ENCODE assay signal across 17 mouse cellular contexts in the genomic region with DNA sequence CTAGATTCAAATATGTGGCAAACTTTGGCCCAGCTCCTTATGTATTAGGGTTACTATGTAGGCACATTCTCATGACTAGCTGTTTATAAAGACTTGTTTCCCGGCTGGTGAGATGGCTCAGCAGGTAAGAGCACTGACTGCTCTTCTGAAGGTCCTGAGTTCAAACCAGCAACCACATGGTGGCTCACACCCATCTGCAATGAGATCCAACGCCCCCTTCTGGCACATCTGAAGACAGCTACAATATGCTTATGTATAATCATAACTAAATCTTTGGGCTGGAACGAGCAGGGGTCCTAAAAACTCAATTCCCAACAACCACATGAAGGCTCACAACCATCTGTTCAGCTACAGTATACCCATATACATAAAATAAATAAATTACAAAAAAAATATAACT. TPM values are rescaled to one million over a fixed set of nuclear protein-coding genes. Genes with fewer than 3 reads are reported as not detected.
DNase-seq lines count a peak whose midpoint lies in the region; ATAC-seq and TF ChIP-seq lines count a peak whose summit lies in the region.
"Had no signal": no experiment of that assay in that cellular context is flagged by ENCODE, and none has a peak within 500 bp of the region (broad histone marks: within the 10 kb centered on the region; RNA-seq: fewer than 3 reads in every experiment).

No protein-coding gene starts in this region.

- no peaks in the 10 kb centered on the region for H3K27me3 ChIP-seq in kidney, postnatal 0 days (ENCODE audit: insufficient read depth, low read length)
- no peaks in the 10 kb centered on the region for H3K27me3 ChIP-seq in kidney, embryonic 15.5 days
- H3K27me3 ChIP-seq: embryonic facial prominence, embryonic 13.5 days; forebrain, embryonic 12.5 days; heart, embryonic 15.5 days; megakaryocyte, embryonic 14.5 days had no signal

- ATAC-seq in kidney, postnatal 0 days (replicated peaks; ENCODE audit: low FRiP score, low read depth): no peak
- no peak for ATAC-seq in kidney, embryonic 15.5 days (replicated peaks; ENCODE audit: low FRiP score)

- H3K9me3 ChIP-seq in kidney, postnatal 0 days (replicated peaks; ENCODE audit: low read length): no peaks in the 10 kb centered on the region
- no peaks in the 10 kb centered on the region for H3K9me3 ChIP-seq in kidney, embryonic 15.5 days (replicated peaks)
- H3K9me3 ChIP-seq: embryonic facial prominence, embryonic 13.5 days; forebrain, embryonic 12.5 days; heart, embryonic 15.5 days; megakaryocyte, embryonic 14.5 days had no signal

- H3K4me3 ChIP-seq in kidney, postnatal 0 days (replicated peaks; ENCODE audit: low read depth, low read length): no peak overlapping the region
- no peak overlapping the region for H3K4me3 ChIP-seq in kidney, embryonic 15.5 days (replicated peaks)
- H3K4me3 ChIP-seq: embryonic facial prominence, embryonic 13.5 days; forebrain, embryonic 12.5 days; heart, embryonic 15.5 days; megakaryocyte, embryonic 14.5 days had no signal

- H3K9ac ChIP-seq in kidney, postnatal 0 days (ENCODE audit: low read depth, low read length): no peak overlapping the region
- no peak overlapping the region for H3K9ac ChIP-seq in kidney, embryonic 15.5 days
- H3K9ac ChIP-seq: embryonic facial prominence, embryonic 13.5 days; forebrain, embryonic 12.5 days; heart, embryonic 15.5 days; hindbrain, embryonic 14.5 days had no signal

- no peak overlapping the region for H3K4me2 ChIP-seq in kidney, postnatal 0 days (ENCODE audit: low read length)
- no peak overlapping the region for H3K4me2 ChIP-seq in kidney, embryonic 15.5 days
- H3K4me2 ChIP-seq: embryonic facial prominence, embryonic 13.5 days; forebrain, embryonic 12.5 days; heart, embryonic 15.5 days; hindbrain, embryonic 14.5 days had no signal

- H3K4me1 ChIP-seq in kidney, postnatal 0 days (replicated peaks; ENCODE audit: insufficient read depth, low read length): no peaks in the 10 kb centered on the region
- no peaks in the 10 kb centered on the region for H3K4me1 ChIP-seq in kidney, embryonic 15.5 days
- H3K4me1 ChIP-seq: embryonic facial prominence, embryonic 13.5 days; forebrain, embryonic 12.5 days; heart, embryonic 15.5 days had no signal

- H3K36me3 ChIP-seq in kidney, postnatal 0 days (ENCODE audit: insufficient read depth, low read length): peaks cover 90% of the 10 kb centered on the region
- peaks cover 93% of the 10 kb centered on the region for H3K36me3 ChIP-seq in kidney, embryonic 15.5 days

- WGBS in kidney, postnatal 0 days: 71% methylated on average over 3 of the region's 3 CpGs
- WGBS in kidney, embryonic 15.5 days: 80% methylated on average over 3 of the region's 3 CpGs

- peak; percentile 45; the same call in 1 of the 2 replicates for TF ChIP-seq CTCF in kidney, postnatal 0 days (IDR thresholded peaks at IDR 0.05; ENCODE audit: low read depth)

- H3K27ac ChIP-seq in kidney, postnatal 0 days: no peak overlapping the region
- H3K27ac ChIP-seq in kidney, embryonic 15.5 days: no peak overlapping the region
- H3K27ac ChIP-seq: embryonic facial prominence, embryonic 13.5 days; forebrain, embryonic 12.5 days; heart, embryonic 15.5 days; hindbrain, embryonic 14.5 days had no signal

- DNase-seq in kidney, postnatal 0 days (ENCODE audit: low spot score): no peak
- DNase-seq in thymus, postnatal 4 days: peak; percentile 66
- DNase-seq in thymus, postnatal 10 days (ENCODE audit: low spot score in 2 of 2): no peak
- peak; percentile 26 for DNase-seq in ZHBTc4 (ENCODE audit: low read depth, low spot score)
- no peak for DNase-seq in adrenal gland, adult 18-20 months (ENCODE audit: low spot score in 2 of 2)
- DNase-seq in frontal cortex, postnatal 25 days (ENCODE audit: low spot score in 2 of 2): no peak
- DNase-seq: cerebellum, postnatal 25 days; gastrocnemius, postnatal 14 days; layer of hippocampus, adult 9-11 months; lung, adult 18-20 months; thymus, adult 2 months had no signal

RNA-seq across cellular contexts. Expression of a gene that starts 24.4 kb away (rescaled TPM):
- polyA plus RNA-seq in kidney, postnatal 0 days (2015; fragmentation: Nextera tagmentation; extraction: Ambion mirVana): 2.4 and 2.9 TPM in 2 replicates
- 3.6 and 3.7 TPM in 2 replicates for polyA plus RNA-seq in kidney, embryonic 15.5 days (2015; fragmentation: Nextera tagmentation; extraction: Ambion mirVana)
- 10 to 100 TPM; 10.0 to 12.1 TPM for total RNA-seq in adrenal gland, adult 18-20 months (2021)

Comparison
In these comparisons a context has a peak if more than half of its experiments do, and no peak if none do; other contexts are left out.
1. DNase-seq: peak in thymus, postnatal 4 days (single experiment) and ZHBTc4 (single experiment); none in kidney, postnatal 0 days (single experiment), thymus, postnatal 10 days (0 of 2), adrenal gland, adult 18-20 months (0 of 2) and frontal cortex, postnatal 25 days (0 of 2).